Mouse (Mus musculus): ENCODE results near the gene Rbck1.

DNA sequence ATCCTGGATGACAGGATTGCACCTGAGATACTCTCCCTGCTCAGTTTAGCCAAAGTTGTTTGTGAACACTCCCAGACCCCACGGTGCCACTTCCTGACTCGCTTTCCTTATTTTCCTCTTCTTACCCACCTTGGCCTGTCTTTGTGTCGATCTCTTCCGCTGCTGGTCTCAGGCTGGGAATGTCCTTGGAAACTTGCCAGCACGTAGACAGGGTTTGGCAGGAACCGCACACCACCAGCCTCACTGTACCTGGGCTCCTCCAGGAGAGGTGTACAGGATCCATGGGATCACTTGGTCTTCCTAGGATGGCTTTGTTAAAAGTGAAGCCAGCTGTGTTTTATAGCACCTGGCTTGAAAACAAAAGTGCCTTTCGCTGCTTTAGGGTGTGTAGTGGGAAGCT lies 19.5 kb downstream of the Rbck1 start:
- TF ChIP-seq CTCF (IDR thresholded peaks at IDR 0.05; ENCODE audit: extremely low read depth, insufficient read length, insufficient replicate concordance, low read depth, low read length) (no peak), POLR2A (IDR thresholded peaks at IDR 0.05; ENCODE audit: low read depth, low read length) (no peak)
